Mouse (Mus musculus): ENCODE measurements at regions not wholly inside any gene's neighbourhood (a gene's known extent, or its start where the extent isn't known, plus 50 kb on each side); places are given as distances from the start of the nearest gene placed in this dataset.

DNA sequence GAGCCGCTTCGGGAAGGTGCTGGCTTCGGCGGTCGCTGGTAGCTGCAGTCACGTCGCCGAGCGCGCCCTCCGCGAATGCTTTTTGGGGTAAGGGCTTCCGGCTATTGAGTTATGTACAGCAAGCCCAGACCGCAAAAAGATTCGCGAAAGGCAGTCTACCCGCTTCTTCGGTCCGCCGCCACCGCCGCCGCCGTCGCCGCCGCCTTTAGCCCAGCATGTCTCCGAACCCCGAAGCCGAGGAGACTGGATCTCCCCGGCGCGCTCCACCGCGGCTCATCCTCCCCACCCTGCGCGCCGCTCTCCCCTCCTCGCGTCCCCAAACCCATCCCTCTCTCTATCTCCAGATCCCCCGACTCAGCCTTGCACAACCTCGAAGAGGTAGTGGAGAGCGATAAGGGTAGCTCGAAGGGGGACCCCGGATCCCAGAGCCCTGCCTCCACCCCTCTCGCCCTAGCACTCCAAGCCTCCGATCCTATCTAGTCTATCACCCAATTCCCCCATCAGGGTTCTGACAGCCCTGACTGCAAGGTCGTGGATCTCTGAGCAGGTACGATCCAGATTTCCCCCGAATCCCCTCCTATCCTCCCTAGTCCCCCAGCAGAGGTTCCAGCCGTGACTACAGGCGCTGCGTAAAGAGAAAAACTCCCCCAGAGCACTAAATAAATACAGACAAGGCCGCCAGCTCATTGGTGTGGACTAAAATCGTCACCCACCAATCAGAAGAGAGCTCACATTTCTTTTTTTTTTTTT lies 83.7 kb upstream of the Hsd17b12 start:
- Histone ChIP-seq H3K4me1 (ENCODE audit: control insufficient read depth, insufficient read depth, low read length) (peaks cover 10% of the 10 kb centered on the region), H3K27ac (replicated peaks; ENCODE audit: low read depth, low read length) (no peak overlapping the region), H3K4me3 (ENCODE audit: low read depth, low read length) (peak overlapping the region; percentile 40), H3K27me3 (replicated peaks; ENCODE audit: control insufficient read depth, insufficient read depth, low read length) (peaks cover 92% of the 10 kb centered on the region), H3K9ac (ENCODE audit: low read depth, low read length) (peak overlapping the region; percentile 44; the same call in 1 of the 2 replicates), H3K36me3 (ENCODE audit: control insufficient read depth, insufficient read depth, low read length) (no peaks in the 10 kb centered on the region), H3K4me2 (ENCODE audit: low read depth, low read length) (peak overlapping the region; percentile 71), H3K9me3 (ENCODE audit: control insufficient read depth, low read length) (no peaks in the 10 kb centered on the region)
- under 1% methylated on average over 27 of the region's 55 CpGs for WGBS
- ATAC-seq (ENCODE audit: low read depth) (peak; percentile 26; the same call in 1 of the 2 replicates), DNase-seq (ENCODE audit: low spot score) (peak; percentile 58)

DNA sequence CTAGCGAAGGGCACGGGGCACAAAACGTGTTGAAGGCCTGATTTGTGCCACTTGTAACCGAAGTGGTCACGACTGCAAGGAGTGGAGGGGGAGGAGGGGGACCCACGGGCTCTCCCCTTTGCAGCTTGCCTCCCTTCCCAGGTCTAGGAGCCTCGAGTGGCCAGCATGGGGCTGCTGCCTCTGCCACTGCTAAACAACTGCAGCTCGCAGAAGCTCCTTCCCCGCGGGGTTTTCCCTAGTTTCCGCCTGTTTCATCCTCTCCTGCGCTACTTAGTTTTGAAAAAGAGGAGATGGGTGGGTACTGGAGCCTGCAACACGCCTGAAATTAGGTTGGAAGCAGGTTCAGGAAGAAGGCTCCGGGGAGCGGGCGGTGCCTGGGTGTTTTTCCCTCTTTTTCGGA lies 82.6 kb upstream of the Hsd17b12 start:
- Histone ChIP-seq H3K9ac (ENCODE audit: low read depth, low read length) (no peak overlapping the region), H3K4me3 (ENCODE audit: low read depth, low read length) (peak overlapping the region; percentile 40; the same call in 1 of the 2 replicates), H3K9me3 (ENCODE audit: control insufficient read depth, low read length) (no peaks in the 10 kb centered on the region), H3K36me3 (ENCODE audit: control insufficient read depth, insufficient read depth, low read length) (no peaks in the 10 kb centered on the region), H3K27me3 (replicated peaks; ENCODE audit: control insufficient read depth, insufficient read depth, low read length) (peaks cover 81% of the 10 kb centered on the region), H3K4me1 (ENCODE audit: control insufficient read depth, insufficient read depth, low read length) (peaks cover 10% of the 10 kb centered on the region), H3K27ac (replicated peaks; ENCODE audit: low read depth, low read length) (no peak overlapping the region), H3K4me2 (ENCODE audit: low read depth, low read length) (peak overlapping the region; percentile 71; the same call in 1 of the 2 replicates)
- DNase-seq (ENCODE audit: low spot score) (no peak), ATAC-seq (ENCODE audit: low read depth) (no peak)
- WGBS = 3% methylated on average over 17 of the region's 17 CpGs

GRCm38 (mm10) chr2:94239573-94239972 lies 81.8 kb upstream of the Hsd17b12 start:
- ATAC-seq (ENCODE audit: low read depth) = no peak
- WGBS = 20% methylated on average over 9 of the region's 9 CpGs
- H3K4me3 ChIP-seq (ENCODE audit: low read depth, low read length) = no peak overlapping the region
- no peak overlapping the region for H3K9ac ChIP-seq (ENCODE audit: low read depth, low read length)
- H3K27ac ChIP-seq (replicated peaks; ENCODE audit: low read depth, low read length) = no peak overlapping the region
- H3K4me2 ChIP-seq (ENCODE audit: low read depth, low read length) = no peak overlapping the region
- no peaks in the 10 kb centered on the region for H3K36me3 ChIP-seq (ENCODE audit: control insufficient read depth, insufficient read depth, low read length)
- no peak for DNase-seq (ENCODE audit: low spot score)
- H3K4me1 ChIP-seq (ENCODE audit: control insufficient read depth, insufficient read depth, low read length) = peaks cover 10% of the 10 kb centered on the region
- H3K9me3 ChIP-seq (ENCODE audit: control insufficient read depth, low read length) = no peaks in the 10 kb centered on the region
- peaks cover 74% of the 10 kb centered on the region for H3K27me3 ChIP-seq (replicated peaks; ENCODE audit: control insufficient read depth, insufficient read depth, low read length)

GRCm38 (mm10) chr2:94236479-94236878 lies 78.7 kb upstream of the Hsd17b12 start:
- 40% methylated on average over 3 of the region's 3 CpGs for WGBS
- H3K9ac ChIP-seq (ENCODE audit: low read depth, low read length) = no peak overlapping the region
- peaks cover 43% of the 10 kb centered on the region for H3K27me3 ChIP-seq (replicated peaks; ENCODE audit: control insufficient read depth, insufficient read depth, low read length)

DNA sequence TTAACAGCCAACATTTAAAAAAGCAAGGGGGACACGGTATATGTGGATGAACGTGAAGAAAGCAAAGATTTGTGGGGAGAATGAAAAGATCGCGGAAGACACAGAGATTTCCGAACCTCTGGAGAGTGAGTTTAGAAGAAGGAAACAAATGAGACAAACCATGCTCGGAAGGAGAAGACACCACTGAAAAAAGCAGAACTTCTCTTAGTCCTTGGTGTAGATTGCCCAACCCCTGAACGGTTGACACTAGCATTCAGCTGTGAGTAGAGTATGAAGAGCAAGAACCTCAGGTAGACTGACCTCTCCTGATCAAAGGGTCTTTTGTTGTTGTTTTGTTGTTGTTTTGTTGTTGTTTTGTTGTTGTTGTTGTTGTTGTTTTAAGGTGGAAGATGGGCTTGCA lies 75.8 kb upstream of the Hsd17b12 start:
- H3K9ac ChIP-seq (ENCODE audit: low read depth, low read length) = no peak overlapping the region
- no peak overlapping the region for H3K27ac ChIP-seq (replicated peaks; ENCODE audit: low read depth, low read length)
- ATAC-seq (ENCODE audit: low read depth) (no peak), DNase-seq (ENCODE audit: low spot score) (no peak)
- no peaks in the 10 kb centered on the region for H3K36me3 ChIP-seq (ENCODE audit: control insufficient read depth, insufficient read depth, low read length)
- H3K27me3 ChIP-seq (replicated peaks; ENCODE audit: control insufficient read depth, insufficient read depth, low read length) = peaks cover 18% of the 10 kb centered on the region
- no peaks in the 10 kb centered on the region for H3K4me1 ChIP-seq (ENCODE audit: control insufficient read depth, insufficient read depth, low read length)
- no peak overlapping the region for H3K4me2 ChIP-seq (ENCODE audit: low read depth, low read length)
- WGBS = 90% methylated on average over 7 of the region's 7 CpGs
- H3K4me3 ChIP-seq (ENCODE audit: low read depth, low read length) = no peak overlapping the region
- no peaks in the 10 kb centered on the region for H3K9me3 ChIP-seq (ENCODE audit: control insufficient read depth, low read length)

More at GRCm38 (mm10) chr2:94236479-94236878, 78.7 kb upstream of the Hsd17b12 start:
- no peaks in the 10 kb centered on the region for H3K9me3 ChIP-seq (ENCODE audit: control insufficient read depth, low read length)
- no peak overlapping the region for H3K4me3 ChIP-seq (ENCODE audit: low read depth, low read length)
- peaks cover 9% of the 10 kb centered on the region for H3K4me1 ChIP-seq (ENCODE audit: control insufficient read depth, insufficient read depth, low read length)
- H3K27ac ChIP-seq (replicated peaks; ENCODE audit: low read depth, low read length) = no peak overlapping the region
- DNase-seq (ENCODE audit: low spot score) (no peak), ATAC-seq (ENCODE audit: low read depth) (no peak)
- no peaks in the 10 kb centered on the region for H3K36me3 ChIP-seq (ENCODE audit: control insufficient read depth, insufficient read depth, low read length)
- no peak overlapping the region for H3K4me2 ChIP-seq (ENCODE audit: low read depth, low read length)

GRCm38 (mm10) chr2:94219421-94219820 lies 61.7 kb upstream of the Hsd17b12 start:
- Histone ChIP-seq H3K4me2 (ENCODE audit: low read depth, low read length) (no peak overlapping the region), H3K9me3 (ENCODE audit: control insufficient read depth, low read length) (no peaks in the 10 kb centered on the region), H3K9ac (ENCODE audit: low read depth, low read length) (no peak overlapping the region), H3K27me3 (replicated peaks; ENCODE audit: control insufficient read depth, insufficient read depth, low read length) (no peaks in the 10 kb centered on the region), H3K27ac (replicated peaks; ENCODE audit: low read depth, low read length) (no peak overlapping the region), H3K4me3 (ENCODE audit: low read depth, low read length) (no peak overlapping the region), H3K36me3 (ENCODE audit: control insufficient read depth, insufficient read depth, low read length) (no peaks in the 10 kb centered on the region), H3K4me1 (ENCODE audit: control insufficient read depth, insufficient read depth, low read length) (no peaks in the 10 kb centered on the region)
- 0 out of 2 replicates have a peak, but pooled peaks have one; percentile 30 for ATAC-seq (ENCODE audit: low read depth)
- peak; percentile 50 for DNase-seq (ENCODE audit: low spot score)
- 35% methylated on average over 5 of the region's 5 CpGs for WGBS

GRCm38 (mm10) chr2:94217481-94217880 lies 59.7 kb upstream of the Hsd17b12 start:
- Histone ChIP-seq H3K4me1 (ENCODE audit: control insufficient read depth, insufficient read depth, low read length) (no peaks in the 10 kb centered on the region), H3K27me3 (replicated peaks; ENCODE audit: control insufficient read depth, insufficient read depth, low read length) (no peaks in the 10 kb centered on the region), H3K27ac (replicated peaks; ENCODE audit: low read depth, low read length) (no peak overlapping the region), H3K9ac (ENCODE audit: low read depth, low read length) (no peak overlapping the region), H3K4me2 (ENCODE audit: low read depth, low read length) (no peak overlapping the region), H3K4me3 (ENCODE audit: low read depth, low read length) (no peak overlapping the region), H3K36me3 (ENCODE audit: control insufficient read depth, insufficient read depth, low read length) (no peaks in the 10 kb centered on the region), H3K9me3 (ENCODE audit: control insufficient read depth, low read length) (no peaks in the 10 kb centered on the region)
- 87% methylated on average over 3 of the region's 3 CpGs for WGBS
- DNase-seq (ENCODE audit: low spot score) = no peak
- ATAC-seq (ENCODE audit: low read depth) = no peak

GRCm38 (mm10) chr2:94215455-94215854 lies 57.7 kb upstream of the Hsd17b12 start:
- H3K9ac ChIP-seq (ENCODE audit: low read depth, low read length) = no peak overlapping the region
- no peak overlapping the region for H3K4me3 ChIP-seq (ENCODE audit: low read depth, low read length)
- no peaks in the 10 kb centered on the region for H3K27me3 ChIP-seq (replicated peaks; ENCODE audit: control insufficient read depth, insufficient read depth, low read length)
- ATAC-seq (ENCODE audit: low read depth) (no peak), DNase-seq (ENCODE audit: low spot score) (no peak)
- H3K36me3 ChIP-seq (ENCODE audit: control insufficient read depth, insufficient read depth, low read length) = no peaks in the 10 kb centered on the region
- no peaks in the 10 kb centered on the region for H3K4me1 ChIP-seq (ENCODE audit: control insufficient read depth, insufficient read depth, low read length)
- H3K4me2 ChIP-seq (ENCODE audit: low read depth, low read length) = no peak overlapping the region
- H3K9me3 ChIP-seq (ENCODE audit: control insufficient read depth, low read length) = no peaks in the 10 kb centered on the region
- WGBS = 75% methylated on average over 3 of the region's 3 CpGs
- H3K27ac ChIP-seq (replicated peaks; ENCODE audit: low read depth, low read length) = no peak overlapping the region
